In the genomic region with DNA sequence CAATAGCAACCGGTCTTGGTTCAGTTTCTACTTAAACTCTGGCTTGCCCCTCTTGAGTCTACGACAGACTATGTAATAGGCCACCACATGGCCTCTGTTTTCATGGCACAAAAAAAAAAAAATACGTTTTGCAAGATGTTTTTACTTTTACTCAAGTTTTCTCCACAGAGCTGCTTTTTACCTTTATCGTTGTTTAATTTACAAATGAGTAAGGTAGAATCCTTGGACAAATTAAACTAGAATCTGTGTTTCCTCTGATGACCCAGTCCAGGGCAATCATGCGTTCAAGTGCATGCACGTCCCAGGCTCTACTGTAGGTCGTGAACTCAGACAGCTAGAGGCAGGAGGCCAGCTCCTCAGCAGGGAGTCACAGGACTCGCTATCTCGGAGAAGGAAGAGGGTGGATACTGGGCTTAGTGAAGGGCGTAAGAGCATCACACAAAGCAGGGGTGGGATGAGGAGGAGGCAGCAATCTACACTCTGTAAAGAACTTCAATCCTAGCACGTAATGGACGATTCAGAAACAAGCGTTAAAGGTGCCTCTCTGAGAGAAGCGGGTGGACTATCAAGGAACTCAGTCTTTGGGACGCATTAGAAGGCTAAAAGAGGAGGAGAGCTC, we compare ENCODE assay signal across 8 mouse cellular contexts. TPM values are rescaled to one million over a fixed set of nuclear protein-coding genes. Genes with fewer than 3 reads are reported as not detected.
DNase-seq lines count a peak whose midpoint lies in the region; ATAC-seq and TF ChIP-seq lines count a peak whose summit lies in the region.

No protein-coding gene starts in this region.

- peak overlapping the region; percentile 91 for H3K4me2 ChIP-seq in liver, postnatal 0 days (ENCODE audit: low read depth, low read length)
- H3K4me2 ChIP-seq in neural tube, embryonic 13.5 days: peak overlapping the region; percentile 88

- H3K9me3 ChIP-seq in embryonic facial prominence, embryonic 10.5 days: no peaks in the 10 kb centered on the region
- H3K9me3 ChIP-seq in liver, postnatal 0 days (ENCODE audit: low read length): no peaks in the 10 kb centered on the region
- H3K9me3 ChIP-seq in neural tube, embryonic 13.5 days: no peaks in the 10 kb centered on the region

- ATAC-seq in activated CD4-positive, CD25-positive, alpha-beta regulatory T cell, adult 4 months: peak; percentile 28
- ATAC-seq in liver, postnatal 0 days: peak; percentile 14
- peak; percentile 11; the same call in 1 of the 2 replicates for ATAC-seq in neural tube, embryonic 13.5 days (ENCODE audit: low read depth)

- H3K36me3 ChIP-seq in embryonic facial prominence, embryonic 10.5 days (replicated peaks): peaks cover 55% of the 10 kb centered on the region
- no peaks in the 10 kb centered on the region for H3K36me3 ChIP-seq in kidney, adult 2 months (ENCODE audit: control insufficient read depth, insufficient read depth, low read length)
- H3K36me3 ChIP-seq in liver, postnatal 0 days (replicated peaks; ENCODE audit: insufficient read depth, low read length): peaks cover 46% of the 10 kb centered on the region
- peaks cover 46% of the 10 kb centered on the region for H3K36me3 ChIP-seq in neural tube, embryonic 13.5 days

- WGBS in embryonic facial prominence, embryonic 10.5 days: 2% methylated on average over 15 of the region's 15 CpGs
- under 1% methylated on average over 15 of the region's 15 CpGs for WGBS in kidney, adult 2 months
- 3% methylated on average over 15 of the region's 15 CpGs for WGBS in liver, postnatal 0 days (ENCODE audit: insufficient replicate concordance)
- WGBS in neural tube, embryonic 13.5 days: 3% methylated on average over 15 of the region's 15 CpGs

- TF ChIP-seq EP300 in liver, postnatal 0 days (IDR thresholded peaks at IDR 0.05; ENCODE audit: low read depth): no peak

- H3K27ac ChIP-seq in embryonic facial prominence, embryonic 10.5 days (replicated peaks): peak overlapping the region; percentile 95
- peak overlapping the region; percentile 98 for H3K27ac ChIP-seq in kidney, adult 2 months (ENCODE audit: insufficient read depth, low read depth, low read length)
- peak overlapping the region; percentile 99 for H3K27ac ChIP-seq in liver, postnatal 0 days (ENCODE audit: low read depth)
- peak overlapping the region; percentile 98 for H3K27ac ChIP-seq in neural tube, embryonic 13.5 days (replicated peaks)

- H3K4me3 ChIP-seq in embryonic facial prominence, embryonic 10.5 days: peak overlapping the region; percentile 88
- H3K4me3 ChIP-seq in kidney, adult 2 months (ENCODE audit: insufficient read depth, low read depth, low read length): peak overlapping the region; percentile 69
- peak overlapping the region; percentile 76 for H3K4me3 ChIP-seq in liver, postnatal 0 days (ENCODE audit: low read depth, low read length)
- peak overlapping the region; percentile 64 for H3K4me3 ChIP-seq in neural tube, embryonic 13.5 days

- DNase-seq in CD4-positive helper T cell, adult 2 months (ENCODE audit: low read depth, low spot score): peak; percentile 81
- no peak for DNase-seq in embryonic facial prominence, embryonic 10.5 days (ENCODE audit: low spot score)
- DNase-seq in heart, adult 8-10 months (ENCODE audit: low spot score): peak; percentile 79
- peak; percentile 90 for DNase-seq in kidney, adult 2 months
- peak; percentile 60 for DNase-seq in liver, postnatal 0 days
- DNase-seq in thymus, postnatal 0 days (ENCODE audit: low spot score): peak; percentile 43

- no peak for TF ChIP-seq POLR2A in kidney, adult 2 months (IDR thresholded peaks at IDR 0.05; ENCODE audit: low read depth, low read length)

- H3K4me1 ChIP-seq in embryonic facial prominence, embryonic 10.5 days: peaks cover 72% of the 10 kb centered on the region
- H3K4me1 ChIP-seq in kidney, adult 2 months (ENCODE audit: control insufficient read depth, insufficient read depth, low read length): peaks cover 31% of the 10 kb centered on the region
- peaks cover 51% of the 10 kb centered on the region for H3K4me1 ChIP-seq in liver, postnatal 0 days (ENCODE audit: insufficient read depth)
- H3K4me1 ChIP-seq in neural tube, embryonic 13.5 days (replicated peaks): peaks cover 72% of the 10 kb centered on the region

- H3K27me3 ChIP-seq in embryonic facial prominence, embryonic 10.5 days (replicated peaks; ENCODE audit: low read depth, poor library complexity, severe bottlenecking): no peaks in the 10 kb centered on the region
- no peaks in the 10 kb centered on the region for H3K27me3 ChIP-seq in kidney, adult 2 months (replicated peaks; ENCODE audit: control insufficient read depth, insufficient read depth, low read length)
- H3K27me3 ChIP-seq in liver, postnatal 0 days (ENCODE audit: insufficient read depth, low read length): no peaks in the 10 kb centered on the region
- no peaks in the 10 kb centered on the region for H3K27me3 ChIP-seq in neural tube, embryonic 13.5 days

- peak overlapping the region; percentile 72 for H3K9ac ChIP-seq in liver, postnatal 0 days (replicated peaks)
- H3K9ac ChIP-seq in neural tube, embryonic 13.5 days: peak overlapping the region; percentile 88

- no peak for TF ChIP-seq CTCF in kidney, adult 2 months (conservative IDR thresholded peaks at IDR 0.05; ENCODE audit: insufficient read depth, insufficient read length, low read depth, low read length)
- no peak for TF ChIP-seq CTCF in liver, postnatal 0 days (IDR thresholded peaks at IDR 0.05; ENCODE audit: low read depth)

RNA-seq across cellular contexts. Expression of a gene that starts 0.9 kb away (rescaled TPM):
- polyA plus RNA-seq in activated CD4-positive, CD25-positive, alpha-beta regulatory T cell, adult 4 months (2017; shearing (Covaris generic)): 10 to 100 TPM in 1 of 2 experiments, 1 to 10 TPM in 1; 4.0 to 10.6 TPM
- 11.1 and 12.2 TPM in 2 replicates for polyA plus RNA-seq in embryonic facial prominence, embryonic 10.5 days (2016; fragmentation: Nextera tagmentation; extraction: Ambion mirVana)
- 10 to 100 TPM; 17.6 to 25.5 (median 19.5) TPM for total RNA-seq in heart, adult 8-10 months (2022)
- 24.6 and 26.8 TPM in 2 replicates for polyA plus RNA-seq in kidney, adult 2 months (2012; rRNA removed)
- polyA plus RNA-seq in liver, postnatal 0 days (2015; fragmentation: Nextera tagmentation; extraction: Ambion mirVana): 5.3 and 5.7 TPM in 2 replicates
- polyA plus RNA-seq in neural tube, embryonic 13.5 days (2015; fragmentation: Nextera tagmentation; extraction: Ambion mirVana): 14.5 and 16.7 TPM in 2 replicates
- 10.3 and 13.8 TPM in 2 replicates for polyA plus RNA-seq in thymus, postnatal 0 days (2015; fragmentation: Nextera tagmentation; extraction: Ambion mirVana)

RNA-seq across cellular contexts. Expression of a gene that starts 21.9 kb away (rescaled TPM):
- polyA plus RNA-seq in activated CD4-positive, CD25-positive, alpha-beta regulatory T cell, adult 4 months (2017; shearing (Covaris generic)): 10 to 100 TPM; 21.6 to 21.9 TPM
- polyA plus RNA-seq in embryonic facial prominence, embryonic 10.5 days (2016; fragmentation: Nextera tagmentation; extraction: Ambion mirVana): 160 and 175 TPM in 2 replicates
- 10 to 100 TPM; 42.1 to 48.8 (median 45.4) TPM for total RNA-seq in heart, adult 8-10 months (2022)
- polyA plus RNA-seq in kidney, adult 2 months (2012; rRNA removed): 44.4 and 48.3 TPM in 2 replicates
- polyA plus RNA-seq in liver, postnatal 0 days (2015; fragmentation: Nextera tagmentation; extraction: Ambion mirVana): 51.3 and 62.3 TPM in 2 replicates
- polyA plus RNA-seq in neural tube, embryonic 13.5 days (2015; fragmentation: Nextera tagmentation; extraction: Ambion mirVana): 103 and 110 TPM in 2 replicates
- polyA plus RNA-seq in thymus, postnatal 0 days (2015; fragmentation: Nextera tagmentation; extraction: Ambion mirVana): 110 and 122 TPM in 2 replicates

RNA-seq across cellular contexts. Expression of a gene that starts 23.5 kb away (rescaled TPM):
- 10 to 100 TPM; 55.4 to 60.6 TPM for polyA plus RNA-seq in activated CD4-positive, CD25-positive, alpha-beta regulatory T cell, adult 4 months (2017; shearing (Covaris generic))
- 187 and 197 TPM in 2 replicates for polyA plus RNA-seq in embryonic facial prominence, embryonic 10.5 days (2016; fragmentation: Nextera tagmentation; extraction: Ambion mirVana)
- total RNA-seq in heart, adult 8-10 months (2022): 100 to 1,000 TPM; 143 to 151 (median 146) TPM
- 181 and 184 TPM in 2 replicates for polyA plus RNA-seq in kidney, adult 2 months (2012; rRNA removed)
- 65.3 and 67.4 TPM in 2 replicates for polyA plus RNA-seq in liver, postnatal 0 days (2015; fragmentation: Nextera tagmentation; extraction: Ambion mirVana)
- polyA plus RNA-seq in neural tube, embryonic 13.5 days (2015; fragmentation: Nextera tagmentation; extraction: Ambion mirVana): 285 and 322 TPM in 2 replicates
- polyA plus RNA-seq in thymus, postnatal 0 days (2015; fragmentation: Nextera tagmentation; extraction: Ambion mirVana): 129 and 138 TPM in 2 replicates

RNA-seq across cellular contexts. Expression of a gene that starts 26.5 kb away (rescaled TPM):
- polyA plus RNA-seq in activated CD4-positive, CD25-positive, alpha-beta regulatory T cell, adult 4 months (2017; shearing (Covaris generic)): under 1 TPM; 0.18 to 0.70 TPM
- 11.6 and 11.9 TPM in 2 replicates for polyA plus RNA-seq in embryonic facial prominence, embryonic 10.5 days (2016; fragmentation: Nextera tagmentation; extraction: Ambion mirVana)
- 1 to 10 TPM in 2 of 4 experiments, under 1 TPM in 2; 0.54 to 1.6 (median 1.2) TPM for total RNA-seq in heart, adult 8-10 months (2022)
- polyA plus RNA-seq in kidney, adult 2 months (2012; rRNA removed): 3.7 and 6.7 TPM in 2 replicates
- polyA plus RNA-seq in liver, postnatal 0 days (2015; fragmentation: Nextera tagmentation; extraction: Ambion mirVana): 0.06 TPM in 2 replicates
- 102 and 104 TPM in 2 replicates for polyA plus RNA-seq in neural tube, embryonic 13.5 days (2015; fragmentation: Nextera tagmentation; extraction: Ambion mirVana)
- polyA plus RNA-seq in thymus, postnatal 0 days (2015; fragmentation: Nextera tagmentation; extraction: Ambion mirVana): 0.13 and 0.32 TPM in 2 replicates

RNA-seq across cellular contexts. Expression of a gene that starts 32.1 kb away (rescaled TPM):
- polyA plus RNA-seq in activated CD4-positive, CD25-positive, alpha-beta regulatory T cell, adult 4 months (2017; shearing (Covaris generic)): 100 to 1,000 TPM; 125 TPM
- polyA plus RNA-seq in embryonic facial prominence, embryonic 10.5 days (2016; fragmentation: Nextera tagmentation; extraction: Ambion mirVana): 2.0 and 2.1 TPM in 2 replicates
- total RNA-seq in heart, adult 8-10 months (2022): 1 to 10 TPM; 1.5 to 3.2 (median 3.0) TPM
- polyA plus RNA-seq in kidney, adult 2 months (2012; rRNA removed): 2.7 and 6.0 TPM in 2 replicates
- 13.5 and 14.8 TPM in 2 replicates for polyA plus RNA-seq in liver, postnatal 0 days (2015; fragmentation: Nextera tagmentation; extraction: Ambion mirVana)
- polyA plus RNA-seq in neural tube, embryonic 13.5 days (2015; fragmentation: Nextera tagmentation; extraction: Ambion mirVana): 1.0 and 1.4 TPM in 2 replicates
- 107 and 127 TPM in 2 replicates for polyA plus RNA-seq in thymus, postnatal 0 days (2015; fragmentation: Nextera tagmentation; extraction: Ambion mirVana)
